Mouse (Mus musculus): ENCODE data around the gene Nars2. TPM values are rescaled to one million over a fixed set of nuclear protein-coding genes. Genes with fewer than 3 reads are reported as not detected.

Nars2 gene
- polyA plus RNA-seq, 1 experiment from 2014 or later: 23.5 TPM

GRCm38 (mm10) chr7:96952094-96952493, 789 bp downstream of the Nars2 start:
- peaks cover 10% of the 10 kb centered on the region for H3K36me3 ChIP-seq (ENCODE audit: control insufficient read depth, insufficient read depth, low read length)
- H3K27me3 ChIP-seq (replicated peaks; ENCODE audit: control insufficient read depth, insufficient read depth, low read length): no peaks in the 10 kb centered on the region
- peaks cover 7% of the 10 kb centered on the region for H3K4me1 ChIP-seq (replicated peaks; ENCODE audit: control insufficient read depth, insufficient read depth, low read length)
- 27% methylated on average over 5 of the region's 5 CpGs for WGBS
- peak overlapping the region; percentile 71 for H3K9ac ChIP-seq (ENCODE audit: low read length)
- no peaks in the 10 kb centered on the region for H3K9me3 ChIP-seq (ENCODE audit: control insufficient read depth, low read length)
- DNase-seq (ENCODE audit: low spot score) (no peak), ATAC-seq (replicated peaks; ENCODE audit: low FRiP score, low TSS enrichment, low read depth) (no peak)
- peak overlapping the region; percentile 79 for H3K4me3 ChIP-seq (ENCODE audit: low read depth, low read length)
- H3K27ac ChIP-seq (ENCODE audit: low read depth): peak overlapping the region; percentile 90; the same call in 1 of the 2 replicates
- H3K4me2 ChIP-seq (ENCODE audit: low read length): peak overlapping the region; percentile 64

- DNase-seq (ENCODE audit: low spot score): no peak
- Histone ChIP-seq H3K27me3 (replicated peaks; ENCODE audit: control insufficient read depth, insufficient read depth, low read length) (no peaks in the 10 kb centered on the region), H3K4me3 (ENCODE audit: low read depth, low read length) (no peak overlapping the region), H3K27ac (ENCODE audit: low read depth) (no peak overlapping the region), H3K4me2 (ENCODE audit: low read length) (no peak overlapping the region), H3K36me3 (ENCODE audit: control insufficient read depth, insufficient read depth, low read length) (peaks cover 53% of the 10 kb centered on the region), H3K4me1 (replicated peaks; ENCODE audit: control insufficient read depth, insufficient read depth, low read length) (no peaks in the 10 kb centered on the region), H3K9ac (ENCODE audit: low read length) (no peak overlapping the region), H3K9me3 (ENCODE audit: control insufficient read depth, low read length) (no peaks in the 10 kb centered on the region)
- 95% methylated on average over 5 of the region's 5 CpGs for WGBS
- no peak for ATAC-seq (replicated peaks; ENCODE audit: low FRiP score, low TSS enrichment, low read depth)
Observed at GRCm38 (mm10) chr7:96959168-96959567, 7.9 kb downstream of the Nars2 start.

DNA sequence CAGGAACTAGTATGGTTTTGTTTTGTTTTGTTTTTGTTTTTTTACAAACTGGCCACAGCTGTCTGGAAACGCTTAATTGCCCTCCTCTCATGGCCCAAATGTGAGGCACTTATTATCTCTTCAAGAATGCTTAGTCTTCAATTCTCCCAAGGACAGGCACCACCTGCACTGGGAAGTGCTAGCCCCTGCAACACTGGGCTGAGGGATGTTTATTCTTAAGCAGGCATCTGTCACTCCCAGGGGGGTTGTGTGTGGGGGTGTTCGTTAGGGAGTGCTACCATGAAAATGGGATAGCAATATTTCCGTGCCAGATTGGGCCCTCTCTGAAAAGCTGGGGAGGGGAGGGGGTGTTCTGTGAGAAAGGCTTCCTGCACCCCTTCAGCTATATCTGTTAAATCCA, 15.9 kb downstream of the Nars2 start:
- Histone ChIP-seq H3K4me1 (replicated peaks; ENCODE audit: control insufficient read depth, insufficient read depth, low read length) (0 out of 2 replicates have a peak, but pooled peaks cover 5% of the 10 kb centered on the region), H3K27ac (ENCODE audit: low read depth) (no peak overlapping the region), H3K4me3 (ENCODE audit: low read depth, low read length) (no peak overlapping the region), H3K9ac (ENCODE audit: low read length) (no peak overlapping the region), H3K27me3 (replicated peaks; ENCODE audit: control insufficient read depth, insufficient read depth, low read length) (no peaks in the 10 kb centered on the region), H3K36me3 (ENCODE audit: control insufficient read depth, insufficient read depth, low read length) (no peaks in the 10 kb centered on the region), H3K4me2 (ENCODE audit: low read length) (no peak overlapping the region), H3K9me3 (ENCODE audit: control insufficient read depth, low read length) (no peaks in the 10 kb centered on the region)
- 45% methylated on average over 3 of the region's 3 CpGs for WGBS
- DNase-seq (ENCODE audit: low spot score) (no peak), ATAC-seq (replicated peaks; ENCODE audit: low FRiP score, low TSS enrichment, low read depth) (no peak)

DNA sequence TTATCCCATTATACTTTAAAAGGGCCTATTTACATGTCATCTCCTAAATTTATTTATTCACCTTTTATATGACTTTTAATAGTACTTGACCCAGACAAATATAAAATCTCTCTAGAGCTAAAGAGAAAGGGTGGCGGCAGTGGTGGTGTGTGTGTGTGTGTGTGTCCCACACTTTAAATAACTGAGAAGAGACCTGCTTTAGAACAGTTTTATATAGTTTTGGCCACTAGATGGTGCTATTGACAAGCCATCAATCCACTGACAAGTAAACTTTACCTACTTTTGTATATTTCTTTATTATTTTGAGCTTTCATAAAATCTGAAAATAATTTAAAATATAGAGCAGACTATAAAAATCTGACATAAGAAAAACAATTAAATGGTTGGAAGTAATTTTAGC, 19.1 kb downstream of the Nars2 start:
- no peak for DNase-seq (ENCODE audit: low spot score)
- 21% methylated on average over 1 of the region's 1 CpGs for WGBS

DNA sequence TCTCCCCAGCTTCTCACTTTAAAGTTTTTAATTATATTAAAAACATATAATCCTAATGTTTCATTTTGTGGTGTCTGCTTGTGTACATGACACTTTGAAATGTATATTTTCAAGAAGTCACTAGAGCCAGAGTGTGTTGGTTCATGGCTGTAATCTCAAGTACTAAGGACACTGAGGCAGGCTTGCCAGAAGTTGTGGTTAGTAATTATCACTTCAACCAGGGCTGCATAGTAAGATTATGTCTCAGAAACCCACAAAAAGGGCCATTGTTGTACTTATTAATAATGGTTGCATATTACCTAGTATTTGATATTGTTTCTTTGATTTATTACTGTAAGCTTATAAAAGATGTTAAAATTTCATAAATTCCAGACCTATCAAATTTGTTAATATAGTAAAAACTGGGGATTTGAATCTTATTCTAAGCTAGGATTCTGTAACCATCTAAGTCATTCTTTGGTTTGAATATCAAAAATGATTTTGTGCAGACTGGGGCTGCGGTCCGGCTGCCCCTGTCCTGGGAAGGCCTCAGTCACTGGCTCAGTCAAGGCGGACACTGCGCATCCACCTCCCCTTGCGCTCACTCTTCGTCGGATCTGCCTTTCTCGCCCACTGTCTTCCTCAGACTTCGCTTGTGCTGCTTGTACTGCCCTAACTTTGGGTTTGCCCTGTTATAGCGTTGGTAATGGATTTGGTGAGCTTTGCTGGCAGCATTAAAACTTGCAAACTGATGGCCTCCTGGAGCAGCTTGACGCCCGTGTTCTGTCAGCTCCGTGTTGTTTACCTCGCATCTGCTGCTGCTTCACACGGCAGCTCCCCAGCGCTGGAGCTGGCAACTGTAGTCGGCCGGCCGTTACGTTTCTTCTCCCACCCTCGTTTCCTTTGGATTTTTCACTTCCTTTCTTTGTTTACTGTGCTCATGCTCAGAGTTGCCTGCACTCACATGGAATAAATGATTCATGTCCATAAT, 20.0 kb downstream of the Nars2 start:
- DNase-seq (ENCODE audit: low spot score): peak; percentile 54
- Histone ChIP-seq H3K36me3 (ENCODE audit: control insufficient read depth, insufficient read depth, low read length) (0 out of 2 replicates have a peak, but pooled peaks cover 4% of the 10 kb centered on the region), H3K9ac (ENCODE audit: low read length) (no peak overlapping the region), H3K9me3 (ENCODE audit: control insufficient read depth, low read length) (no peaks in the 10 kb centered on the region), H3K27me3 (replicated peaks; ENCODE audit: control insufficient read depth, insufficient read depth, low read length) (no peaks in the 10 kb centered on the region), H3K4me3 (ENCODE audit: low read depth, low read length) (no peak overlapping the region), H3K27ac (ENCODE audit: low read depth) (peak overlapping the region; percentile 16; the same call in 1 of the 2 replicates), H3K4me2 (ENCODE audit: low read length) (peak overlapping the region; percentile 29; the same call in 1 of the 2 replicates), H3K4me1 (replicated peaks; ENCODE audit: control insufficient read depth, insufficient read depth, low read length) (0 out of 2 replicates have a peak, but pooled peaks cover 6% of the 10 kb centered on the region)
- ATAC-seq (replicated peaks; ENCODE audit: low FRiP score, low TSS enrichment, low read depth): no peak
- 59% methylated on average over 21 of the region's 21 CpGs for WGBS

More for the DNA sequence above, 19.1 kb downstream of the Nars2 start:
- Histone ChIP-seq H3K27me3 (replicated peaks; ENCODE audit: control insufficient read depth, insufficient read depth, low read length) (no peaks in the 10 kb centered on the region), H3K36me3 (ENCODE audit: control insufficient read depth, insufficient read depth, low read length) (0 out of 2 replicates have a peak, but pooled peaks cover 4% of the 10 kb centered on the region), H3K4me1 (replicated peaks; ENCODE audit: control insufficient read depth, insufficient read depth, low read length) (0 out of 2 replicates have a peak, but pooled peaks cover 6% of the 10 kb centered on the region), H3K9ac (ENCODE audit: low read length) (no peak overlapping the region), H3K4me3 (ENCODE audit: low read depth, low read length) (no peak overlapping the region), H3K4me2 (ENCODE audit: low read length) (no peak overlapping the region), H3K9me3 (ENCODE audit: control insufficient read depth, low read length) (no peaks in the 10 kb centered on the region), H3K27ac (ENCODE audit: low read depth) (no peak overlapping the region)
- no peak for ATAC-seq (replicated peaks; ENCODE audit: low FRiP score, low TSS enrichment, low read depth)

GRCm38 (mm10) chr7:96972138-96972904, 21.0 kb downstream of the Nars2 start:
- DNase-seq (ENCODE audit: low spot score) (no peak), ATAC-seq (replicated peaks; ENCODE audit: low FRiP score, low TSS enrichment, low read depth) (no peak)
- Histone ChIP-seq H3K4me3 (ENCODE audit: low read depth, low read length) (no peak overlapping the region), H3K9ac (ENCODE audit: low read length) (no peak overlapping the region), H3K27ac (ENCODE audit: low read depth) (no peak overlapping the region), H3K27me3 (replicated peaks; ENCODE audit: control insufficient read depth, insufficient read depth, low read length) (no peaks in the 10 kb centered on the region), H3K9me3 (ENCODE audit: control insufficient read depth, low read length) (no peaks in the 10 kb centered on the region), H3K4me1 (replicated peaks; ENCODE audit: control insufficient read depth, insufficient read depth, low read length) (0 out of 2 replicates have a peak, but pooled peaks cover 6% of the 10 kb centered on the region), H3K36me3 (ENCODE audit: control insufficient read depth, insufficient read depth, low read length) (0 out of 2 replicates have a peak, but pooled peaks cover 4% of the 10 kb centered on the region), H3K4me2 (ENCODE audit: low read length) (no peak overlapping the region)
- WGBS: 65% methylated on average over 8 of the region's 8 CpGs

- Histone ChIP-seq H3K9ac (ENCODE audit: low read length) (no peak overlapping the region), H3K4me2 (ENCODE audit: low read length) (no peak overlapping the region), H3K36me3 (ENCODE audit: control insufficient read depth, insufficient read depth, low read length) (0 out of 2 replicates have a peak, but pooled peaks cover 4% of the 10 kb centered on the region), H3K9me3 (ENCODE audit: control insufficient read depth, low read length) (no peaks in the 10 kb centered on the region), H3K4me3 (ENCODE audit: low read depth, low read length) (no peak overlapping the region), H3K27ac (ENCODE audit: low read depth) (no peak overlapping the region), H3K4me1 (replicated peaks; ENCODE audit: control insufficient read depth, insufficient read depth, low read length) (0 out of 2 replicates have a peak, but pooled peaks cover 6% of the 10 kb centered on the region), H3K27me3 (replicated peaks; ENCODE audit: control insufficient read depth, insufficient read depth, low read length) (no peaks in the 10 kb centered on the region)
- DNase-seq (ENCODE audit: low spot score): no peak
- WGBS: 82% methylated on average over 5 of the region's 5 CpGs
- ATAC-seq (replicated peaks; ENCODE audit: low FRiP score, low TSS enrichment, low read depth): no peak
Observed at GRCm38 (mm10) chr7:96975914-96976313, 24.6 kb downstream of the Nars2 start.

- no peak overlapping the region for H3K27ac ChIP-seq (ENCODE audit: low read depth)
- ATAC-seq (replicated peaks; ENCODE audit: low FRiP score, low TSS enrichment, low read depth) (no peak), DNase-seq (ENCODE audit: low spot score) (no peak)
- H3K9me3 ChIP-seq (ENCODE audit: control insufficient read depth, low read length): no peaks in the 10 kb centered on the region
- 79% methylated on average over 1 of the region's 1 CpGs for WGBS
- H3K36me3 ChIP-seq (ENCODE audit: control insufficient read depth, insufficient read depth, low read length): 0 out of 2 replicates have a peak, but pooled peaks cover 4% of the 10 kb centered on the region
- H3K4me3 ChIP-seq (ENCODE audit: low read depth, low read length): no peak overlapping the region
- H3K4me1 ChIP-seq (replicated peaks; ENCODE audit: control insufficient read depth, insufficient read depth, low read length): 0 out of 2 replicates have a peak, but pooled peaks cover under 1% of the 10 kb centered on the region
- no peak overlapping the region for H3K9ac ChIP-seq (ENCODE audit: low read length)
- H3K27me3 ChIP-seq (replicated peaks; ENCODE audit: control insufficient read depth, insufficient read depth, low read length): no peaks in the 10 kb centered on the region
- no peak overlapping the region for H3K4me2 ChIP-seq (ENCODE audit: low read length)
Observed at GRCm38 (mm10) chr7:96977209-96977608, 25.9 kb downstream of the Nars2 start.
